Mouse (Mus musculus) kidney, postnatal 4 days (tissue): ENCODE measurements at regions not wholly inside any gene's neighbourhood (a gene's known extent, or its start where the extent isn't known, plus 50 kb on each side); places are given as distances from the start of the nearest gene placed in this dataset.

Experiments used
- DNase-seq, 2 experiments: peaks; one replicate each; pipeline ENCODE4 v3.0.0; 2021; ENCODE audit warnings: mixed read lengths in 2 of 2

DNA sequence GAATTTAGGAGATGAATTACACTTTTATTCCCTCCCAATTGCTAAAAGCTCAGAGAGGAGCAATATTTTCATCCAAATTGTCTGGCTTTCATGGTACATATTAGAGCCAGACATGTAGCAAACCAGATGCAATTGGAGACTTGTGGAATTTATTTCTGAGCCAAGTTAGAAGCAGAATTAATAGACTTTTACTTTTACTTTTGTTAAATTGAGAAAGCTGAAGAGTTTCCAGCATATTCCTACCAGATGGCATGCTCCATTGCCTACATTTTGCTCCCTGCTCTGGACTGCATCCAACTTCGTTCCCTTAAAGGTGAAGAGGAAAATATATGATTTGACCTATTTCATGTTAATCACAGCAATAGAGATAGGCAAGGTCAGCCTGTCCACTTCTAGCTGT, 646.4 kb upstream of the Slit2 start:
- DNase-seq, result no peak

GRCm38 (mm10) chr5:47339807-47340206, 643.1 kb upstream of the Slit2 start:
- no peak for DNase-seq

- no peak for DNase-seq
Measured at GRCm38 (mm10) chr5:47370184-47370583, 612.8 kb upstream of the Slit2 start.

DNA sequence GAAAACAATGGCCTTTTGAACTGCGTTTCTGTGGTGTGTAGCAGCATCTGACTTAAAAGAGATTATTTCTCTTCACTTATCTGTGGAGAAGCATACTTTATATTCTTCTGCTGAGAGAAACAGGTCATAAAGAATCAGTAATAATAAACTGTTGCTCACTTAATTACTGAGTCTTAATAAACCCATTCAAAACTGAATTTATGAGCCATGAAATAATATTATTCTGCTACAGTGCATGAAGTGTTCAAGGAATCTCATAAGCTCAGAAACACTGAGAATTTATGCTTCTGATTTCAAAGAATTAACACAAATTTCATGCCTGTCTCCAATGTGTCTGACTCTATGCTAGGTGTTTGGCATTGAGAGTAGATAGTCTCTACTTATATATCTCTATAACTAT, 597.0 kb upstream of the Slit2 start:
- DNase-seq, result no peak

DNA sequence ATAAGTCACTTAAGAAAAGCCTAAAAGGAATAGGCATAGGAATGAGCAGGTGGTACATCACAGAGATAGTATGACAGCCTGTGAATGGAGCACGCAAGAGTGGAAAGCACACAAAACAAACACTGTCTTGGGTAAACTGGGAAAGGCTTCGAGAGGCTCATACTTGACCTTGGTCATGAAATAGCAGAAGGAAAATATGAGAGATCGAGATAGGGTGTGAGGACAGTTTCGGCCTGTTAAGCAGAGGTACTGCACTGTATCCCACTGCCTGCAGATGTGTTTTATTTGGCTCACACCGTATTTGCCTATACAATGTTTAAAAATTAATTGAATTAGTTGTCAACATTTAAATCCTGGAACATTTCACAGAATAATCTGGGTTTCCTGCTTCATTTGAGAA, 596.2 kb upstream of the Slit2 start:
- no peak for DNase-seq

- no peak for DNase-seq
Measured at GRCm38 (mm10) chr5:47390735-47391134, 592.2 kb upstream of the Slit2 start.

DNA sequence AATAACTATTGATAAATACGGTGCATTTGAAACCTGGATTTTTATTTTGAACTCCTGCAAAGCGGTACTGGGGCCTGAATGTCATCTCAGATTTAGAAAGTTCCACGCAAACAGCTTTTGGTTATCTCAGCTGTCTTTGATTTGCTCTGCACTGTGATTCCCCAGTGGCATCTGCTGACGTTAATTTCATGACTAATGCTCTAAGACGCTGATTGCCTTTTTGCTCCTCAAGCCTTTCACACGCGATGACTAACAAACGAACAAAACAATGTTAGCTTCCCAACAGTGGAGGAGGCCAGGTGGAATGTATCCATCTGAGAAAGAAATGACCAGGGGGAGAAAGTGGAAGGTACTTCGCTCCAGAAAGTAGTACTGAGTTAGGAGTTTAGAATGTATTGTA, 586.1 kb upstream of the Slit2 start:
- no peak for DNase-seq

DNA sequence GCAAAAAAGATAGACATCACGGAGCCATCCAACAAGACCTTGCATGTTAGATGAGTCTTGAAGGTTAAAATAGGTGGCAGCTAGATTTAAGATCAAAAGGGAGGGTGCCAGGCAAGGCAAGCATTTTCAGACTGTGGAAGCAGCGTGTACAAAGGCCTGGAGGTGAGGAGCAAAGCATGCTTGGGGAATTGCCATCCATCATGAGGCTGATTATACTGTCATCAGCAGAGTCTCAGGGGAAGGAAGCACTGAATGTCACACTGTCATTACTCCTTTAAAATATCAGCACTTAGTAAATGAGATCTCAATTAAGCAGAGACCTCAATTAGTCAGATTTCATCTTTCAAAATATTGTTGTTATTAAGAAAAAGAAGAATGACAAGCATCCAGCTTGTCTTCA, 561.0 kb upstream of the Slit2 start:
- no peak for DNase-seq

GRCm38 (mm10) chr5:47426040-47426439, 556.9 kb upstream of the Slit2 start:
- no peak for DNase-seq

- no peak for DNase-seq
Measured at GRCm38 (mm10) chr5:47426467-47426866, 556.5 kb upstream of the Slit2 start.

GRCm38 (mm10) chr5:47429217-47430172, 553.4 kb upstream of the Slit2 start:
- no peak for DNase-seq

GRCm38 (mm10) chr5:47431599-47432328, 551.2 kb upstream of the Slit2 start:
- DNase-seq, result peak in 1 of 2 experiments; percentile 13

DNA sequence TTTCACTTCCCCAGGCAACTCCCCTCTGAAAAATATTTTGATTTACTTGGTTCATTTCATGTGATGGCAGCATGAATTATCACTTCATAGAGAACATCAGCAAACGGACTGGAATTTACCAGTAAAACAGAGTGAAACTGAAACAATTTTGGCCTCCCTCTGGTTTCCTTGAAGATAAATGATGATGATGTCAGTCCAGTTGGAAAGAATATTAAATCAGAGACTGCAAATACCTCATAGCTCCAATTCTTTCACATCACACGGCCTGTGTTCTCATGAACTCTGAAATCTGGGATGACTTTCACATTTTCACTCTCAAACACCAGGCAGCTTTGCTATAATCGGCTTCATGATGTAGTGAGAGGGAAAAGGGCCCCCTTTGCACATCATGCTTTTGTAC, 546.5 kb upstream of the Slit2 start:
- no peak for DNase-seq

DNA sequence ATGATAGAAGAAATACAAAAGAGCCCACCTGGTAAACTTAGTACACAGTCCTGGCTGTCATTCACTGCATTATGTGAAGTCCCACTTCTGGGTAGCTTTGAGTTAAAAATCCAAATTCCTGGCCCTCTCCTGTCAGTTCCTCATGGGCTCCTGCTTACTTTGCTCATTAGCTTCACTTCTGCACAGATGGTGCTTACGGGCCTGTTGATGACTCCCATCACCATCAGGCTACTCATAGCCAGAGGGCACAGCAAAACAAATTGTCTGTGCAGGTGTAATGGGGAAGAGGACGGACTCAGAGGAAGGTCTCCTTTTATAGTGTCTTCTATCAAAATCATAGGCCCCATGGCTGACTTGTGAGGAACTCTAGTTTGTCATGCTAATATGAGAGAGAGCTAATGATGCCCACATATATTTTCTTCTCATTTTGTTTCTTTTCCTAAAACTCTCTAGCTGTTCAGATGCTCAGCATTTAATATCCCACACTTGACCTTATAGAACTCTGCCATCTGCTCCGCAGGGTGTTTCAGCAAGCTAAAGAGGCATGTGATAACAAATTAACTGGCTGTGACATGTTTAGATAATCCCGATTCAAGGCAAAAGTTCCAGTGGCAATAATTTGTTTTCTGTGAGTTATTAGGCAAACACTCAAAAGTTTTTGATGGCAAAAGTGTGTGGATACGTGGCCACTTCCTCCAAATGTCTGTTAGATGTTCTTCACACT, 536.5 kb upstream of the Slit2 start:
- no peak for DNase-seq

DNA sequence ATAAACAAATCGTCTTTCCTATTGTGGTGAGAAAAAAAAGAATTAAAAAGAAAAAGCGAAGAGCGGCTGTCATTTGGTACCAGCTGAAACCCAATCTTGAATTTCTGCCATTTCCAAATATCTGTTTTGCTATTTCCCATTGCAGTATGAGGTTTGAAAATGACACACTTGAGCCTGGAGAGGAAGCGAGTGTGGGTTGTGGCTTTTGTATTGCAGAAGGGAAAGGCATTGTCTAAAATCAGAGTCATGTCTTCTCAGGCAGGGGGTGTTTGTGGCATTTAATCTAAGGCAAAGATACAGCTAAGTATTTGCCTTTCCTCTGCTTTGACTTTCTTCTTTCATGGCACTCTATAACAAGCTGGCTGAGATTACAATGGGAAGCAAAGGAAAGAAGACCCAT, 518.1 kb upstream of the Slit2 start:
- no peak for DNase-seq

DNA sequence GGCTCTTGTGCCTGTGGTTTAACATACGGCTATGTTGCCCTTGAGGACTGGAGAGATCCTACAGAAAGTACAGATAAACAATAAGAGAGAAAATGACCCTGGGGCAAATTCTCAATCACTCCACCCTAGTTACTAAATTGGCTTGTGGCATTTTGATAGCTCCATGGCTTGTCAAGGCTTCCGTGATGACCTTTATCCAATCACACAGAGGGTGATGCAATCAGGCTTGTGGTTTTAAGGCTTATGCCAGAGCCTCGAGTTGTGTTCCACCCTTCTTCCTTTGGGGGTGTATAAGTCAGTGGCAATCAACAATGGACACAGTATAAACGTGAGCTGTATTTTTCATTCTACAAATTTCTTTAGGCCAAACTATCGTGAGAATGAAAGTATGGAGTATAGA, 513.5 kb upstream of the Slit2 start:
- no peak for DNase-seq

- DNase-seq, result no peak
Measured at GRCm38 (mm10) chr5:47472027-47472825, 510.7 kb upstream of the Slit2 start.

DNA sequence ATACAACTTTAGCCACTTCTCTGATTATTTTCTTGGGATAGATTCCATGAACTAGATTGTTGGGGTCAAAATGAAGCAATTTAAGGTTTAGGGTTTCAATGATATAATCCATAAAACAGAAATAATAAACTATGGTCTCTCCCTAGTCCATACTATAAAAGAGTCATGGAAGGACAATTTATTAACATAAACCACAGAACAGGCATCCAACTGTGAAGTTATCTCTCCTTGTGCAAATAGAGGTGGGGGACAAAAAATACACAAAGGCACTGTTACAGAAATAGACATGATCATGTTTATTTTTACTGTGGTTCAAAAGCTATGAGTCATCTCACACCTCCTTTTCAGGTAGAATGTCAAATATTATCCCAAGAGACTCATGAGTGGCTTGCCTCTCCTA, 503.0 kb upstream of the Slit2 start:
- no peak for DNase-seq

DNA sequence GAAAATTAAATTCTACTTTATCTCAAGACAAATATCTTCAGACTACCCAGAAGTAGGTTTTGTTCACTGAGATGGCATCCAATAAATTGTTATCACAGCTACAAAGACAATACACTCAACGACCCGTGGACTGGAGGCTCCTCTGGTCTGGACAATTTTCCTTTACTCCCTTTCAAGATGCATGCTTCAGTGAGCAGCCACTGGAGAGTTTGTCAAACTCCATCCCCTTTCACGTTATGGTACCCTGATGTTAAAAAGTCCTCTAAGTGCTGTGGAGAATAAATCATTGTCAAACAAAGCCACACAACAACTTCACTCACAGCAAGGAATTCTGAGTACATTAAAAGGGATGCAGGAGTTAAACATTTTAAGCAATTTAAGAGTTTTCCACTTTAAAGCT, 486.7 kb upstream of the Slit2 start:
- no peak for DNase-seq

DNA sequence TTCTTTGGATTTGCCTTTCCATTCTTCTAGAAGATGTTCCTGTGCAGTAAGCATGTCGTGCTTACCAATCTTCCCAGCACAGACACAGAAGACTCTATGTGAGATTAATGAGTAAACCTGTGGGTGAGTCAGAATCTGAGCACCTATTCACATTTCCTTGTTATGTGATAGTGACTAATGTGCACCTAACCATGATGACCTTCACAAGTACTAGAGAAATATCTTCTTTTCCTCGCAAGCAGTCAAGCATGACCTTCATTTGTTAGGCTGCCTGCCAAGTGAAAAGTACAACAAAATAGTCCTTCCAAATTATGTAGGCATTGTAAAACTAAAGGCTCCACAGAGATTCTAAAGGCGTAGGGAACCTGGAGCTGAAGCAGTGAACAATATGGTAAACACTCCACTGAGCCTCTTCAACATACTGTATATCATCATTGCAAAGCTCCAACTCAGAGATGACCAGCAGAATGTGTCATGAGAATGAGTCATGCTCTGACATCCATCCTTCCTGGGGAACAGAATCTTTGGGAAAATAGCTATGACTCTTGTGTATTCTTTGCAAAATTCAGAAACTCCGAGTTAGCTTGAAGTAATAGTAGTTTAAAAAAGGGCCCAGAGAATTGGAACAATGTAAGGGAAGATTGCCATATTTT, 480.0 kb upstream of the Slit2 start:
- peak in 1 of 2 experiments; percentile 5 for DNase-seq

GRCm38 (mm10) chr5:47508689-47509301, 474.1 kb upstream of the Slit2 start:
- DNase-seq, result no peak
